8 mouse cellular contexts compared by ENCODE assay signal in genomic region chr3:32537556-32537955, GRCm38 (mm10). TPM values are rescaled to one million over a fixed set of nuclear protein-coding genes. Genes with fewer than 3 reads are reported as not detected.
DNase-seq lines count a peak whose midpoint lies in the region; ATAC-seq lines count a peak whose summit lies in the region.

No protein-coding gene starts in this region.

- peak; percentile 73 to 92 for DNase-seq in adrenal gland, adult (ENCODE audit: inconsistent age in 2 of 2, low spot score in 1 of 2)
- no peak for DNase-seq in adrenal gland, postnatal 4 days (ENCODE audit: low spot score in 2 of 2)
- peak; percentile 67 to 71 for DNase-seq in adrenal gland, postnatal 36 days
- peak; percentile 45 for DNase-seq in gastrocnemius, postnatal 14 days
- DNase-seq in layer of hippocampus, adult 9-10 months (ENCODE audit: low spot score): peak; percentile 36
- DNase-seq in lung, postnatal 4 days: peak; percentile 37 to 38
- no peak for DNase-seq in spleen, postnatal 14 days (ENCODE audit: low spot score in 2 of 2)

- no peak for ATAC-seq in monocyte, adult 5-6 weeks (replicated peaks; ENCODE audit: insufficient number of reproducible peaks, low FRiP score, low TSS enrichment, poor library complexity, severe bottlenecking)

- intact Hi-C loops in gastrocnemius, postnatal 14 days (cut with DNase I; ENCODE audit: low total_unique reads): no loop called here

RNA-seq across cellular contexts. Expression of gene Mfn1, which starts 8.3 kb away (rescaled TPM):
- 10 to 100 TPM; 61.0 to 62.5 TPM for total RNA-seq in adrenal gland, postnatal 4 days (2021)
- 10 to 100 TPM; 81.8 to 98.6 TPM for total RNA-seq in adrenal gland, postnatal 36 days (2021)
- 100 to 1,000 TPM; 112 to 137 TPM for total RNA-seq in gastrocnemius, postnatal 14 days (2021)
- 19.1 to 84.2 TPM (median 54.6 TPM) in 3 replicates for total RNA-seq in monocyte, adult 5-6 weeks (2017)

RNA-seq across cellular contexts. Expression of gene Zfp639, which starts 27.5 kb away (rescaled TPM):
- 10 to 100 TPM; 41.8 TPM for total RNA-seq in adrenal gland, postnatal 4 days (2021)
- total RNA-seq in adrenal gland, postnatal 36 days (2021): 10 to 100 TPM; 28.7 to 41.6 TPM
- 10 to 100 TPM; 17.9 to 19.8 TPM for total RNA-seq in gastrocnemius, postnatal 14 days (2021)
- 69.7 to 107 TPM (median 74.3 TPM) in 3 replicates for total RNA-seq in monocyte, adult 5-6 weeks (2017)

RNA-seq across cellular contexts. Expression of gene Kcnmb3, which starts 45.5 kb away (rescaled TPM):
- 1 to 10 TPM in 1 of 2 experiments, under 1 TPM in 1; 0.17 to 2.0 TPM for total RNA-seq in adrenal gland, postnatal 4 days (2021)
- total RNA-seq in adrenal gland, postnatal 36 days (2021): 1 to 10 TPM in 1 of 2 experiments, under 1 TPM in 1; 0.16 to 1.7 TPM
- total RNA-seq in gastrocnemius, postnatal 14 days (2021): not detected
- total RNA-seq in monocyte, adult 5-6 weeks (2017): not detected in 3 replicates

Comparison
In these comparisons a context has a peak if more than half of its experiments do, and no peak if none do; other contexts are left out.
1. DNase-seq: peak in adrenal gland, adult (2 of 2), adrenal gland, postnatal 36 days (2 of 2), gastrocnemius, postnatal 14 days (single experiment), layer of hippocampus, adult 9-10 months (single experiment) and lung, postnatal 4 days (2 of 2); none in adrenal gland, postnatal 4 days (0 of 2) and spleen, postnatal 14 days (0 of 2).